Mouse (Mus musculus): Measurements from ENCODE around the gene Cse1l. TPM values are rescaled to one million over a fixed set of nuclear protein-coding genes. Genes with fewer than 3 reads are reported as not detected.

Cse1l gene
- total RNA-seq (2022), result 10 to 100 TPM; 55.4 to 61.0 (median 58.1) TPM

DNA sequence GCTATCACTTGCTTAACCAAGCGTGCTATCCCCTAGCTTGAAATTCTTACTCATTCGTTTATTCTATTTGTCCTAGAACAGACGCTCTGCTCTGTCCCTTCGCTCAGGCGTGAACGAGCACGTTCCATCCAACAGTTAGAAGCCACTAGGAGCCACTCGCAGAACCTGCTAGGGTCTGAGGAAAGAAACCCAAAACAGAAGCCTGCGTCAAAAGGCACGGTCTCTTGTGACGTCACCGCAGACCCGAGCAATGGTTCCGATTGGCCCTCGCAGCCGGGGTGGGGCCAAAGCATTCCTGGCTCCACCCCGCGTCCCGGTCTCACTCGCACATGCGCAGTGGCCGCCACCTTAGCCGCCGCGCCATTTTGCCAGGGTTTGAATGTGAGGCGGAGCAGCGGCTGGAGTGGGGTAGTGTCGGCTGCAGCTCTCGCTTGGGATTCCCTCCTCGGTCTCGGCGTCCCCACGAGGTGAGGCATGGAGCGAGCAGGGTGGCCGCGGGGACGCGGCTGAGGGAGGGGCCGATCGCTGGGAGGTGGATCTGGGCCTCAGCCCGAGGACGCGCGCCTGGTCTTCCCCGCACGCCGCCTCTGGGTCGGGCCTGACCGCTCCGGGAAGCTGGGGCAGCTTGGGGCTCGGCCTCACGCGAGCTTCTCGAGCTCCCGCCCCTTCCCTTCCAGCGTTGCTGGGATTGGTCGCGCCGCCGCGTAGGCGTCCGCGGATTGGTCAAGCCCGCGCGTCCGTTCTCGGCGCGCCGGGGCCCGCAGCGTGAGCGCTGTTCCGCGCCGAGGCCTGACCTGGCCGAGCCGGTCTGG lies at the start of gene Cse1l:
Gene Cse1l (plus strand): TSS at position 330 of the 812 bp plus-strand sequence.
- DNase-seq (ENCODE audit: low spot score in 2 of 2), result peak; percentile 96

DNA sequence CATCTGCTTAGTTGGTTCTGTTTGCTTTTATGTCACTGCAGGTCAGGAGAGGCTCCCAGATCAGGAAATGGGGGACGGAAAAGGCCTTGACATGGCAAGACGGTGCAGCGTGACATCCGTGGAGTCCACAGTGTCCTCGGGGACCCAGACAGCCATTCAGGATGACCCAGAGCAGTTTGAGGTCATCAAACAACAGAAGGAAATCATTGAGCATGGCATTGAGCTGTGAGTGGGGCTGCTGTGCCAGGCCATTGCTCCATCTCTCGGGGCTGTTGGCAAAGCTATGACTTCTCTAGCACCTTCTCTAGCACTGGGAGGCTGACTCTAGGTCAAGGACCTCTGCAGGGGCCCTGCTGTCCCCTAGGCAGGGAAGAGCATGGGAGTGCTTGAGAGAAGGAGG lies 49.5 kb upstream of the Cse1l start:
- DNase-seq (ENCODE audit: low spot score in 2 of 2), result no peak

DNA sequence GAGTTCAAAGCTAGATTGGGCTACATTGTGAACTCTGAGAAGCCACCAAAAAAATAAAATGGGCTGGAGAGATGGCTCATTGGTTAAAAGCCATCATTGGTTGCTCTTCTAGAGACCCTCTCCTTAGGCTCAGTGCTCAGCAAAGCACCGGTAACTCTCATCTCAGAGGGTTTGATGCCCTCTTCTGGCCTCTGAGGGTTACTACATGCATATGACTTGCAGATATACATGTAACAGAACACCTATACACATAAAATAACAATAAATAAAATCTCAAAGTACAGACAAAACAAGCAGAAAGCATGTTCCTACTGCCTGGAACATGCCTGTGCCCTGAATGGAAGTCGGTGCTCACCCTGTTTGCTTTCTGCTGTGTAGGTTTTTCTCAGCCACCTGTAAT lies 48.7 kb upstream of the Cse1l start:
- no peak for DNase-seq (ENCODE audit: low spot score in 2 of 2)

DNA sequence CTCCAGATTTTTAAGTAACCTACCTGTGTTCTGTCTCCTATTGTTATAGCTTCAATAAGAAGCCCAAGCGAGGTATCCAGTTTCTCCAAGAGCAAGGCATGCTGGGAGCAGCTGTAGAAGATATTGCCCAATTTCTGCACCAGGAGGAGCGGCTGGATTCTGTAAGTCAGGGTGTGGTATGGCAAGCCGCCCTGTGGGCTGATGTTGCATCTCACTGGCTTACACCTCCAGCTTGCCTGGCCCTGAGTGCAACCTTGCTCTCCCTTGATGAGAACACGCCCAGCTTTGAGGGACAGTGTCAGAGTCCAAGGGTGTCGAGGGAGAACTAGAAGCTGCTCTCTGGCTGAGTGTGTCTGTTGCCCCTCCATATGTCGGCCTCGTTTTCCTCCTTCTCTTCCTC lies 46.6 kb upstream of the Cse1l start:
- DNase-seq (ENCODE audit: low spot score in 2 of 2), result no peak

DNA sequence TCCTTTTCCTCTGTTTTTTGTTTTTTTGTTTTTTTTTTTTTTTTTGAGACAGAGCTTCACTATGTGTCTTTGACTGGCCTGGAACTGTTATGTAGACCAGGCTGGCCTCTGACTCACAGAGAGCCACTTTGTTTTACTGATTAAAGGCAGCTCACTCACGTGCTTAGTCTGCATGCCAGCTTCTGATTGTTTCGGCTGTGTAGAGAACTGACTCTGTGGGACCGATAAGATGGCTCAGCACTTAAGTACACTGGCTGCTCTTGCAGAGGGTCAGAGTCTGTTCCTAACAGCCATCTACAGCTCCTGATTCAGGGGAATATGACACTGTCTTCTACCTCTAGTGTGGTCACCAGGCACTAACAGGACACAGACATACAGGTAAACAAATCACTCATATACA lies 43.3 kb upstream of the Cse1l start:
- no peak for DNase-seq (ENCODE audit: low spot score in 2 of 2)

DNA sequence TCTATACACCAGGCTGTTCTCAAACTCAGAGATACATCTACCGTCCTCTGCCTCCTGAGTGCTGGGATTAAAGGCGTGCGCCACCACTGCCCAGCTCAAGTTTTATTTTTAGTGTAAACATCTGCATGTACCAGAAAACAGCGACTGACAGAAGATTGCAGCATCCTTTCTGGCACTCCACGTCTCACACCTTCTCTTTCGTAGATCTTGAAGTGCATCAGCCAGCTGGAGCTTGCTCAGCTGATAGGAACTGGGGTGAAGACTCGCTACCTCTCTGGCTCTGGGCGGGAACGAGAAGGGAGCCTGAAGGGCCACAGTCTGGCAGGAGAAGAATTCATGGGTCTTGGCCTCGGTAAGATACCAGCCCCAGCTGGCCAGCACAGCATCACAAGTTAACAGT lies 40.4 kb upstream of the Cse1l start:
- DNase-seq (ENCODE audit: low spot score in 2 of 2), result no peak

DNA sequence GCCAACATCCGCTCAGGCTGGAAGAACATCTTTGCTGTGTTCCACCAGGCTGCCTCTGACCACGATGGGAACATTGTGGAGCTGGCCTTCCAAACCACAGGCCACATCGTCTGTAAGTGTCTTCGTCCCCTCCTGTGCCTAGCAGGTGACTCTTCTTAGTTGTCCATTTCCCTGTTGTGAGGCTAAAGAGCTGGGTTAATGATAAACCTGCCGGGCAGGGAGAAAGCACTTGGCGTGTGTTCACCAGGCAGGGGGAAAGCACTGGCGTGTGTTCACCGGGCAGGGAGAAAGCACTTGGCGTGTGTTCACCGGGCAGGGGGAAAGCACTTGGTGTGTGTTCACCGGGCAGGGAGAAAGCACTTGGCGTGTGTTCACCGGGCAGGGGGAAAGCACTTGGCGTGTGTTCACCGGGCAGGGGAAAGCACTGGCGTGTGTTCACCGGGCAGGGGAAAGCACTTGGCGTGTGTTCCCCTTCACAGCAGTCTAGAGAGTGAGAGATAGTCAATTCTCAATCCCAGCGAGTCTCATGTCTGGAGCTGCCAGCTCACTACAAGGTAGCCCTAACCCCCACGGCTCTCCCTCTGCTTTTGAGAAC lies 35.5 kb upstream of the Cse1l start:
- DNase-seq (ENCODE audit: low spot score in 2 of 2), result no peak

DNA sequence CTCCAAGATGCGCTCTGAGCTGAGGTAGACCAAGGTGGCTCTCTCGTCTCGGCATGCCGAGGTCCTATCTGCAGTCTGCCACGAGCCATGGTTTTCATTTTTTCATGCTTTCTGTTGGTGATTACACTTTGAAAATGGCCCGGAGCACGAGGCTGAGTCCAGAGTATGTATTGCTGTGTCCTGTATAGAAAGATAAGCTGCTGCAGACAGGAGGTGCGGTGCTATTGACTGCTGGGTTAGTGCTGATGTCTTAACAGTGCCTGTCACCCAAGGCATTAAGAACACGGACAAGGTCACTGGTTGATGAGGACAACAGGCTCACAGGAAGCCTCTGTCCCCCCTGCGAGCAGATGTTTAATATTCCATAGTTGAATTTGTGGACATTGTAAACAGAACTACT lies 34.9 kb upstream of the Cse1l start:
- no peak for DNase-seq (ENCODE audit: low spot score in 2 of 2)

DNA sequence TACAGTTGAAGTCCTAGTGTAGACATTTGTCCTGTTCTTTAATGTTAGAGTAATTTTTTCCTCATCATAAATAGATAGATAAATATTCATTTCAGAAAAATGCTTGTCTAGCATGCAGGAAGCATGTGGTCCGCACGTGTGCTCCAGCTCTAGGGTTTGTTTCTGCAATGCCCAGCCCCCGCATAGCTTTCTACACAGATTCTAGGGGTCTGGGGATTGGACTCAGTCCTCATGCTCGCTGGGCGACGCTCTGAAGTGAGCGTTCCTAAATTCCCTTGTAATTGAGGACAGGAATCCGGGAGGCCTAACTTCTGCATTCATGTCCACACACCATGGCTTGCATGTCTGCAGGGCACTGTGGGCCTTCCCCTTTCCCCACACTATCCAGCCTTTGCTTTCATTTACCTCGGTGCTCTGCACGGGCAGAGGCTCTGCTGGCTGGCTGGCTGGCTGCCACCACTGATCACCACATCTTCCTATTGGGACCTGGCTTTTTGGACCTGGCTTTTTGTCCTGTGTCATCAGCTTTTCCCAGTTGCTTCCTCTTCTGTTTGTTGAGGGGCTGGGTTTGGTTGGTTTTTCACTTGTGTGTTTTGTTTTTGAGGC lies 31.1 kb upstream of the Cse1l start:
- DNase-seq (ENCODE audit: low spot score in 2 of 2), result no peak

DNA sequence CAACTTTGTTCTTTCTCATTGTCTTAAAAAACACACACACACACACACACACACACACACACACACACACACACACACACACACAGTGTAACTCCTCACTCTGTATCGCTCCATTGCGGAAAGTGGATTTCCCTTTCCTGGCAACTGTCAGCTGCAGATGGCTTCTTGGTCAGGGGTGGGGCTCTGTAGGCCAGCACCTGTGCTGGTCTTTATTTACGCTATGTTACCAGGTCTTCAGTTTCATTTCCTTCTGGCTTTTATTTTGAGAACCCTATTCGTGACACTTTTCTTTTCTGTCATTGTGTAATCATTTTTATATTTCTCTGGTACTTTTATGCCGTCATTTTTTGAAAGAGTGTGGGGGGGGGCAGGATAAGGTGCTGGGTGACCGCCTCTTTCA lies 30.3 kb upstream of the Cse1l start:
- no peak for DNase-seq (ENCODE audit: low spot score in 2 of 2)

DNA sequence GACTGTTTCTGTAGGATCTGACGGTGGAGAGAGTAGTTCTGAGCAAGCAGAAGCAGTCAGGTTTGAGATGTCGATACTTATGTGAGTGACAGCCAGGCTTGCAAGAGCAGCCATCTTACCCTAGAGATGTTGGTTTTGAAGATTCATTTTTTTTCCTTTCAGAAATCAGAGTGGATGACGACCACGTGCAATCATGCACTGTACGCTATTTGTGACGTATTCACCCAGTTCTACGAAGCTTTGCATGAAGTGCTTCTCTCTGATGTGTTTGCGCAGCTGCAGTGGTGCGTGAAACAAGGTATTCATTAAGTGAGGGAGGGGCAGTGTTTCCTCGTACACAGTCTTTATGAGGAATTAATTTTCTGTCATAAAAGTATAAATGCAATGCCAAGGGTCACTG lies 29.5 kb upstream of the Cse1l start:
- DNase-seq (ENCODE audit: low spot score in 2 of 2), result no peak

DNA sequence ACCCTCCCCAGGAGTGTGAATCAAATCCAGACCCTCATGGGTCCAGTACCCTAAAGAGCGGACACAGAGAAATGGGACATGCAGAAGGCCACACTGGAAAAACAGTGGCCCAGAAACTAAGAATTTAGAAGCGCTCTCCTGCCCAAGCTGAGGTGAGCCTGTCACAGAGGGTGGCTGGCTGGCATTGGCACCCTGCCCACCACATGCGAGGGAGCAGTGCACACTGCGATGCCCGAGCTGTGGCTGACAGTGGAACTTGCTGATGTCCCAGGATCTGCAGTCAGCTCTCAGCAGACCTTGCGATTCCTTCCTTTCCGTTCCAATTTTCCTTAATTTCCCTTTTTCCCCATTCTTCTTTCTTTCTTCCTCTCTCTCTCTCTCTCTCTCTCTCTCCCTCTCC lies 20.8 kb upstream of the Cse1l start:
- peak in 1 of 2 experiments; percentile 16 for DNase-seq (ENCODE audit: low spot score in 2 of 2)

DNA sequence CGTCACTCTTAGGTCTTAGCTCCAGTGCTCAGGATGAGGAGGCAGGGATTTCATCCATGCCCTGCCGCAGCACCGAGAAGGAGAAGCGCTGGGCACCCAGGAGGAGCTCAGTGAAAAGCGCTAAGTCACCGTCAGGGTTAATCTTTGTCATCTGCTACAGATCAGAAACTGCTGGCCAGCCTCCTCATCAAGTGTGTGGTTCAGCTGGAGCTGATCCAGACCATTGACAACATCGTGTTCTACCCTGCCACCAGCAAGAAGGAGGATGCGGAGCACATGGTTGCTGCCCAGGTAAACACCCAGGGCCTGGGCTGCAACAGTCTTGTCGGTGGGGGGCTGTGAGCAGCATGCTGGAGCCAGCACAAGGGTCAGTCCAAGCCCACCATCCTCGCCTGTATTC lies 20.2 kb upstream of the Cse1l start:
- DNase-seq (ENCODE audit: low spot score in 2 of 2), result no peak

DNA sequence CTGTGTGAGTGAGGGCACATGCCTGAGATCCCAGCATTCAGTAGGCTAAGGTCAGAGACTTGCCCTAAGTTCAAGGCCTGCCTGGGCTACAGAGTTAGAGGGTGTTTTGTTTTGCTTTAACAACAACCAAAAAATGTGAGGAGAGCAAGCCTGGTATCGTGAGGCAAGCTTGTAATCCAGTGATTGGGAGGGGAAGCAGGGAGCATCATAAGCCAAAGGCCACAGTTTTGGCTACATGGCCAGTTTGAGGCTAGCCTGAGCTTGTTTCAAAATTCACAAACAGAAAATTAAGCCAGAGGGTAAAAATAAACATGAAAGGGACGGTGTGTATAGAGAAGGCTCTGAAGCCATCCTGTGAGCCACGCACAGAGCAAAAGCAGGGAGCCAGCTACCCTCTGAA lies 19.6 kb upstream of the Cse1l start:
- no peak for DNase-seq (ENCODE audit: low spot score in 2 of 2)

DNA sequence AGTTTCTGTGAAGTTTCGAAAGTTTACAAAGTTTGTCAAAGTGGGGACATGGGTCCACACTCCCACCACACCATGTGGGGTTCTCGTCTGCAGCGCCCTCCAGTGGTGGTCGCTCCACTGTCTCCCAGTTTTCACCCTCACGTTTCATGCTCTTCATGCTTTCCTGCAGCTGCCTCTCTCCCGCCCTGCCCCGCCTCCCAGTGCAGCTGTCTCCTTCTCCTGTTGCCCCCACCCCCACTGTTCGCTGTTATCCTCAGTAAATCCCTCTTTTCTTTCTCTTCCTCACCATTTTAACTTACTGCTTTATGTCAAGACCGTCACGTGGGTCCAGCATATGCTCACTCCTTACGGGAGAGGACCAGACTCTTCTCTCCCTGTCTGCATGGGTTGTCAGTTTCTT lies 18.0 kb upstream of the Cse1l start:
- DNase-seq (ENCODE audit: low spot score in 2 of 2), result no peak

DNA sequence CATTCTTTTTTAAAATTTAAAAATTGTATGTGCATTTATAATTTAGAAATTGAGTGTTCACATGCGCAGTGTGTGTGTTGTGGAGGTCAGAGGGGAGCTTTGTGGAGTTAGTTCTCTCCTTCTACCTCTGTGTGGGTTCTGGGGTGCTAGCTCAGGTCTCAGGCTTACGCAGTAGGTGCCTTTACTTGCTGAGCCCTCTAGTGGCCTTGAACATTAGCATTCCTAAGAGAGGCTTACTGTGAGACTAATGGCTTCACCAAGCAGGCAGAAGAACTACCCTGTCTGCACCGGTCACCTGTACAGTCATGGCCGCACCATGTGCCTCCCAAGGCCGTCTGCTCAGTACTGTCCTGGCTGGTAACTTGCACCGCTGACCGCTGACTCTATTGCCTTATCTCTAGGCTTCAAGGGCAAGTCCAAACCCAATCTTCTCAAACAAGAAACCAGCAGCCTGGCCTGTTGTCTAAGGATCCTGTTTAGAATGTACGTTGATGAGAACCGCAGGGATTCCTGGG lies 14.4 kb upstream of the Cse1l start:
- DNase-seq (ENCODE audit: low spot score in 2 of 2), result no peak

DNA sequence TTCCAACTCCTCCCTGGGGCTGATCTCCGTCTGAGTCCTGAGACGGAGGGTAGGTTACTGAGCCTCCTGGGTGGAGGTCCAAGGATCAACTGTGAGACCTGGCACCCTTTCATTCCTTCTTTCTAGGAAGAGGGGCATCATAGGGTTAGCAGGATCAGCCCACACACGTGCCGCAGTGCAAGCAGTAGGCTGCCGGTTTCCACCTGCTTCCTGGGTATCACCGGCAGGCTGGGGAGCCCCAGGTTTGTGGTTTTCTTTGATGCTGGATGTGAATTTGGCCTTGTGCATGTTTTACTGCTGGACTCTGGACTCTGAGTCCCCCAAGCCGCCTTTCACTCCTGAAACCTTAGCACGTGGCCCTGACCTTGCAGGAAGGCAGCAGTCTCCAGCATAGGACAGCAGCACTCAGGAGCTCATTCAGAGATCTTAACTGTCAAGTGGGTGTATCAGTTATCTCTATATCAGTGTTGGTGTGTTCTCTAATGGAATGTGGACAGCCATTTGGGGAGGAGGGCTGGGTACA lies 13.6 kb upstream of the Cse1l start:
- DNase-seq (ENCODE audit: low spot score in 2 of 2), result no peak

DNA sequence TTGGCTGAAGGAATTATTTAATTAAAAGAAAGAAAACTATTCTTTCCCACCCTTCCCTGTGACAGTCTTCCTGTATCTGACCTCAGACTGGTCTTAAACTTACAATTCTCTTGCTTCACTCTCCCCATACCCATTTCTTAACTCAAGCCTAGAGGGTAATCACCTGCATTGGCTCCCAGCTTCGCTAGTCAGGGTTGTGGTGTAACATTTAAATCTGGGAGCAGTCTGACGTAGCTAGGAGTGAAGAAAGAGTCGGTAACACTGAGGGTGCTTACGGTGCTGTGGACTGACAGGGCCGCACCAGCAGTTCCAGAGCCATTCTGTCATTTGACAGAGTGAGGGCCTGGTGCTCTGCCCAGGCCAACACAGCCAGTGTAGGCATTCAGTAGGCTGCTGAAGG lies 12.8 kb upstream of the Cse1l start:
- no peak for DNase-seq (ENCODE audit: low spot score in 2 of 2)

DNA sequence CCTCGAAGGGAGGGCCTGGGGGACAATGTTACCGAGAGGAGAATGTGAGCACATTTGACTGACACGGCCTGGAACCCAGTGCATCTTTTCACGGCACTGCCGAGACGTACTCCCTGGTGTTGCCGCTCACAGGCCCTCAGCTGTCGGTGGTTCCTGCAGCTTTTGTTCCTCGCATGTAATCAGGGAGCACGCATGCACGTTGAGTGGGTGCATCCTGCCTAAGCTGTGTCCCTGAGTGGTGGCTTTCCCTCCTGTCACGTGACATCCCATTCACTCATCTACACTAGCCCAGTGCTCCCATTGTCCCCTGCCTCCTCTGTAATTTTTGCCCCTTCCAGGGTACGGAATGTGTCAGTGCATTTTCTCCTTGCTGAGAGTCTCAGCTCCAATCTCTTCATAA lies 9.5 kb upstream of the Cse1l start:
- DNase-seq (ENCODE audit: low spot score in 2 of 2), result no peak

DNA sequence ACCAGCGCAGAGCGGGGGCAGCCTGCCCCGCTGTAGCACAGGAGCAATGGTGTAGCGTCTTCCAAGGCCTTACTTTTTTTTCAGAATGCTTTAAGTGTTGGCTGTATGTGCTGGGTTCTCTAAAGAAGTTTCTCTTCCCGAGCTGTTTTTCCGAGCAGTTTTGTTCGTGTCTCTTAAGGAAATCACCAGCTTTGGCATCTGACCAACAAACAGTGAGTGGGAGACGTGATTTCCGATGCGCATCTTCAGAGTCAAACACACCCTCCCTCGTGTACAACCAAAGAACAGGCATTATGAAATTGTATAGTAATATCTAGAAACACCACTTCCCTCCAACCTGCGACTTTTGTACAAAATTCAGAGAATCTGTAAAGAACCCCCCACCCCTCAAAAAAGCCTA lies 8.9 kb upstream of the Cse1l start:
- DNase-seq (ENCODE audit: low spot score in 2 of 2), result no peak

DNA sequence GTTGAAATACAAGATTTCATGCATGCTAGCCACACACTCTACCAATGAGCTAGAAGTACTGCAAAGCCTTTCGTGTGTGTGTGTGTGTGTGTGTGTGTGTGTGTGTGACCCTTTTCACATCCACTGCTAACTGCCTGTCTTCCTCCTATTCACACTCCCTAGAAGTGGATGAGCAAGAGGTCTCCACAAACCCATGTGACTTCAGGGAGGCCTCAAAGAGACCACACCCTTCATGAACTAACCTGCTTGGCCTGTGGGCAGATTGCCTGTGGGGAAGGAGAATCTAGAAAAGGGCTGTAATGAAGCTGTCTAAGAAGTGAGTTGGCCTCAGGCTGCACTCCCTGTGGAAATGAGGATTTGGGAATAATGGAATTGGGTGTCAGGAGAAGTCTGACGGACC lies 6.7 kb upstream of the Cse1l start:
- DNase-seq (ENCODE audit: low spot score in 2 of 2), result no peak

DNA sequence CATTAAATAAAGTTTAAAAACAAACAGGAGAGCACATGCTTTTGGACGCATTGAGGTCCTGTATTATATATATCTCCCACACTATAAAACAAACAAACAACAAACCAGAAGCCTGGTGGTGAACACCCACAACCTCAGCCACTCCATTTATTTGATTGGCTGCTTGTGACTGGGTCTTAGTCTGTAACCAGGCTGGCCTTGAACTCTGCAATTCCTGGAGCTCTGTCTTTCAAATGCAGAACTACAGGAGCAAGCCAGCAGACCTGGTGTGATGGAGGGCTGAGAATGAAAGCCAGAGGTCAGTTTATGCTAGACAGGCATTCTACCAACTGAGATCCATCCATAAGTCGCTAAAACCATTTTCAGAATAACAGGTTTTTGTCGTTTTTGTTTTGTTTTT lies 6.1 kb upstream of the Cse1l start:
- no peak for DNase-seq (ENCODE audit: low spot score in 2 of 2)

All from left cerebral cortex, adult 8-10 months (tissue).